Mouse (Mus musculus) liver, embryonic 14.5 days (tissue): ENCODE measurements around the gene Cldn16.

ENCODE experiments used
- CTCF ChIP-seq: IDR thresholded peaks from 2 replicates; pipeline ENCODE4 v1.5.1; 2016; ENCODE audit warnings: antibody characterized with exemption, low read depth, control low read depth
- EP300 ChIP-seq: IDR thresholded peaks from 2 replicates; pipeline ENCODE4 v1.6.1; 2016; ENCODE audit warnings: antibody characterized with exemption, low read depth

DNA sequence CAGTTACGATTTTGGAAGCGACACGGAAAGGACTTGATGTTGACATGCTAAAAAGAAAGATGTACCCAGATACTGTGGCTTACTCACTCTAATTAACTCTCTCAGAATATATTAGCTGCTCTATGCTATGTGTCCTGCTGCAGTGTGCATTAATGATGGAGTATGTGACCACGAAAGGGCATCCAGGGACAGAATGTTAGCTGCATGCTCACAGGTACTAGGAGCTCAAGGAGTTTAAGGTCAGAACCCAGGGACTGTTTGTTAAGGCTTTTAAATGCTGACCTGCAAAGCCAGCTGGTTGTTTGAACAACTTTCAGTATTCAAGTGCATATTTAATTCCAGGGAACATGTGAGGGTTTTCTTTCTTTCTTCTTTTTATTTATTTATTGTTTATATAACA lies 63.7 kb downstream of the Cldn16 start, which contains the start of gene Tmem207:
- no peak for TF ChIP-seq CTCF
- TF ChIP-seq EP300: no peak
